Mouse (Mus musculus) CH12.LX (cell line): ENCODE measurements around the gene Mgat4c. TPM values are rescaled to one million over a fixed set of nuclear protein-coding genes. Genes with fewer than 3 reads are reported as not detected.

Experiments used
- DNase-seq: peaks from one replicate; pipeline ENCODE4 v3.0.0-alpha.2; 2013; ENCODE audit errors: extremely low read depth
- H3K27ac ChIP-seq: 2 replicates; pipeline ENCODE4 v1.5.1; 2012; ENCODE audit warnings: low read depth, mild to moderate bottlenecking, control low read depth, moderate library complexity; ENCODE audit not compliant: insufficient read depth
- H3K27me3 ChIP-seq: replicated peaks from 2 replicates; pipeline ENCODE3; 2012; ENCODE audit warnings: inconsistent platforms
- H3K36me3 ChIP-seq, 2 experiments: replicated peaks in 1 of 2; 2 replicates each; pipeline versions ENCODE3 to v1.6.1; 2012; ENCODE audit warnings: inconsistent platforms in 1 of 2, low read length in 1 of 2, mild to moderate bottlenecking in 1 of 2, mixed read lengths in 1 of 2, moderate library complexity in 1 of 2; ENCODE audit not compliant: control insufficient read depth in 1 of 2, insufficient read depth in 1 of 2
- H3K4me1 ChIP-seq, 2 experiments: 2 replicates each; pipeline ENCODE4 v1.6.1; 2012; ENCODE audit warnings: inconsistent platforms in 1 of 2, moderate library complexity in 1 of 2; ENCODE audit not compliant: insufficient read depth in 2 of 2, control insufficient read depth in 1 of 2
- H3K4me2 ChIP-seq: 2 replicates; pipeline ENCODE4 v1.6.1; 2012; ENCODE audit warnings: low read depth, mild to moderate bottlenecking, control low read depth; ENCODE audit not compliant: poor library complexity, insufficient read depth, severe bottlenecking
- H3K4me3 ChIP-seq, 3 experiments: fragments of 150-350 bp in 1 of 3; sonication (generic) in 1 of 3; replicated peaks in 1 of 3; 2 replicates each; pipeline versions ENCODE3 to v1.5.1; 2011 to 2012; ENCODE audit warnings: low read depth in 2 of 3, low read length in 2 of 3, mild to moderate bottlenecking in 2 of 3, moderate library complexity in 2 of 3, control low read depth in 1 of 3, improper control_type of control experiment in 1 of 3, inconsistent platforms in 1 of 3, mixed read lengths in 1 of 3; ENCODE audit not compliant: poor library complexity in 1 of 3
- H3K79me2 ChIP-seq: replicated peaks from 2 replicates; pipeline ENCODE4 v1.6.1; 2012; ENCODE audit warnings: mild to moderate bottlenecking, moderate library complexity; ENCODE audit not compliant: control insufficient read depth, poor library complexity, insufficient read depth, severe bottlenecking; ENCODE audit errors: extremely low read depth
- H3K9ac ChIP-seq: 2 replicates; pipeline ENCODE4 v1.6.1; 2012; ENCODE audit warnings: low read depth, mild to moderate bottlenecking, control low read depth, moderate library complexity; ENCODE audit not compliant: insufficient read depth
- H3K9me3 ChIP-seq: replicated peaks from 2 replicates; pipeline ENCODE3; 2012; ENCODE audit warnings: low read length, inconsistent platforms, mixed read lengths
- BHLHE40 ChIP-seq: IDR thresholded peaks from 2 replicates; pipeline ENCODE4 v1.6.1; 2011; ENCODE audit warnings: mild to moderate bottlenecking, low read depth, low read length, improper control_type of control experiment
- CHD1 ChIP-seq: IDR thresholded peaks from 2 replicates; pipeline ENCODE4 v1.6.1; 2012; ENCODE audit warnings: low read depth, low read length, improper control_type of control experiment, inconsistent platforms
- CTCF ChIP-seq, 2 experiments: IDR thresholded peaks in 1 of 2; conservative IDR thresholded peaks in 1 of 2; 2 replicates each; pipeline ENCODE4 v1.5.1; 2011 to 2012; ENCODE audit warnings: low read depth in 2 of 2, low read length in 2 of 2, improper control_type of control experiment in 1 of 2, inconsistent platforms in 1 of 2, mild to moderate bottlenecking in 1 of 2, moderate library complexity in 1 of 2
- E2F4 ChIP-seq: IDR thresholded peaks from 2 replicates; pipeline ENCODE4 v1.6.1; 2011; ENCODE audit warnings: low read depth, low read length, improper control_type of control experiment; ENCODE audit not compliant: insufficient replicate concordance
- ELF1 ChIP-seq: IDR thresholded peaks from 2 replicates; pipeline ENCODE4 v1.6.1; 2014; ENCODE audit warnings: low read depth, mild to moderate bottlenecking, inconsistent platforms, low read length, improper control_type of control experiment
- EP300 ChIP-seq: IDR thresholded peaks from 2 replicates; pipeline ENCODE4 v1.6.1; 2011; ENCODE audit warnings: low read length, improper control_type of control experiment
- ETS1 ChIP-seq: conservative IDR thresholded peaks from 2 replicates; pipeline ENCODE4 v1.6.1; 2012; ENCODE audit warnings: low read depth, mild to moderate bottlenecking, inconsistent platforms, low read length, improper control_type of control experiment, moderate library complexity
- GABPA ChIP-seq: IDR thresholded peaks from 2 replicates; pipeline ENCODE4 v1.6.1; 2012; ENCODE audit warnings: low read depth, low read length, improper control_type of control experiment, inconsistent platforms; ENCODE audit not compliant: insufficient replicate concordance
- IRF4 ChIP-seq: IDR thresholded peaks from 2 replicates; pipeline ENCODE4 v1.6.1; 2014; ENCODE audit warnings: low read depth, mild to moderate bottlenecking, inconsistent platforms, low read length, improper control_type of control experiment
- JUND ChIP-seq: conservative IDR thresholded peaks from 2 replicates; pipeline ENCODE4 v1.6.1; 2011; ENCODE audit warnings: low read depth, low read length, improper control_type of control experiment
- MAX ChIP-seq: IDR thresholded peaks from 2 replicates; pipeline ENCODE4 v1.6.1; 2011; ENCODE audit warnings: low read length, improper control_type of control experiment
- MAZ ChIP-seq: IDR thresholded peaks from 2 replicates; pipeline ENCODE4 v1.6.1; 2012; ENCODE audit warnings: low read depth, mild to moderate bottlenecking, inconsistent platforms, low read length, improper control_type of control experiment, moderate library complexity
- MEF2A ChIP-seq: IDR thresholded peaks from 2 replicates; pipeline ENCODE4 v1.6.1; 2014; ENCODE audit warnings: low read depth, mild to moderate bottlenecking, inconsistent platforms, low read length, improper control_type of control experiment, borderline replicate concordance
- MYC ChIP-seq: IDR thresholded peaks from 2 replicates; pipeline ENCODE4 v1.6.1; 2011; ENCODE audit warnings: low read depth, mild to moderate bottlenecking, improper control_type of control experiment, low read length
- NELFE ChIP-seq: IDR thresholded peaks from 2 replicates; pipeline ENCODE4 v1.6.1; 2011; ENCODE audit warnings: low read depth, low read length, improper control_type of control experiment
- NRF1 ChIP-seq: IDR thresholded peaks from 2 replicates; pipeline ENCODE4 v1.6.1; 2014; ENCODE audit warnings: low read depth, mild to moderate bottlenecking, inconsistent platforms, low read length, improper control_type of control experiment, moderate library complexity
- POLR2A ChIP-seq: IDR thresholded peaks from 2 replicates; pipeline ENCODE4 v1.6.1; 2011; ENCODE audit warnings: low read depth, mild to moderate bottlenecking, improper control_type of control experiment, low read length
- POLR2AphosphoS2 ChIP-seq: IDR thresholded peaks from 2 replicates; pipeline ENCODE4 v1.6.1; 2011; ENCODE audit warnings: low read depth, low read length, improper control_type of control experiment
- RAD21 ChIP-seq: IDR thresholded peaks from 2 replicates; pipeline ENCODE4 v1.6.1; 2011; ENCODE audit warnings: low read depth, mild to moderate bottlenecking, low read length, improper control_type of control experiment, moderate library complexity
- RCOR1 ChIP-seq: conservative IDR thresholded peaks from 2 replicates; pipeline ENCODE4 v1.6.1; 2012; ENCODE audit warnings: low read depth, mild to moderate bottlenecking, inconsistent platforms, low read length, improper control_type of control experiment
- SMC3 ChIP-seq: IDR thresholded peaks from 2 replicates; pipeline ENCODE4 v1.6.1; 2011; ENCODE audit warnings: low read depth, low read length, improper control_type of control experiment
- UBTF ChIP-seq: IDR thresholded peaks from 2 replicates; pipeline ENCODE4 v1.6.1; 2012; ENCODE audit warnings: low read depth, mild to moderate bottlenecking, inconsistent platforms, low read length, improper control_type of control experiment, moderate library complexity
- USF1 ChIP-seq: IDR thresholded peaks from 2 replicates; pipeline ENCODE4 v1.6.1; 2014; ENCODE audit warnings: low read depth, mild to moderate bottlenecking, inconsistent platforms, low read length, improper control_type of control experiment
- ZC3H11A ChIP-seq: IDR thresholded peaks from 2 replicates; pipeline ENCODE4 v1.6.1; 2012; ENCODE audit warnings: low read depth, mild to moderate bottlenecking, inconsistent platforms, low read length, improper control_type of control experiment
- ZKSCAN1 ChIP-seq: IDR thresholded peaks from 2 replicates; pipeline ENCODE4 v1.6.1; 2012; ENCODE audit warnings: low read depth, inconsistent platforms, low read length, improper control_type of control experiment, borderline replicate concordance
- ZNF384 ChIP-seq: IDR thresholded peaks from 2 replicates; pipeline ENCODE4 v1.6.1; 2012; ENCODE audit warnings: low read depth, low read length, improper control_type of control experiment, inconsistent platforms
- dilution Hi-C: fragments of 300-500 bp; cut with MboI; formaldehyde crosslinking; loops from 2 replicates; pipeline ENCODE4 v1.14.3; 2020; ENCODE audit warnings: low sequenced_read_pairs; ENCODE audit not compliant: extremely low pct_unique_long_range_greater_than_20kb, extremely low pct_ligation_motif_present
- in situ Hi-C: fragments of 300-500 bp; cut with MboI; formaldehyde crosslinking; loops from 3 replicates; pipeline ENCODE4 v1.14.3; 2019; ENCODE audit warnings: low sequenced_read_pairs, low pct_ligation_motif_present, low pct_unique_long_range_greater_than_20kb, mixed read lengths
- polyA plus RNA-seq: library from polyadenylated mRNA; unstranded; fragments of >175 nt; gene quantifications from 2 replicates; pipeline ENCODE4 v1.2.1, GENCODE M21; 2012; ENCODE audit warnings: low read depth; ENCODE audit not compliant: insufficient read length
- total RNA-seq, 2 experiments: library from RNA; depleted of rRNA; stranded (reverse); fragments of 300-350 nt in 1 of 2; fragments of >200 nt in 1 of 2; gene quantifications; 2 replicates each; pipeline ENCODE4 v1.2.3; 2012 to 2014

Mgat4c gene
- total and polyA plus RNA-seq, 3 experiments, result not detected

- dilution Hi-C loops (no loop called here), in situ Hi-C loops (no loop called here)
- no peak for TF ChIP-seq RAD21
- no peak for TF ChIP-seq MAZ
- no peak for TF ChIP-seq CTCF (conservative IDR thresholded peaks at IDR 0.05 in 1 of 2, IDR thresholded peaks at IDR 0.05 in 1 of 2; ENCODE audit: low read depth in 2 of 2, low read length in 2 of 2)
- TF ChIP-seq POLR2AphosphoS2, result no peak
- TF ChIP-seq ZNF384, result no peak
- TF ChIP-seq MEF2A, result no peak
- TF ChIP-seq ZKSCAN1, result no peak
- TF ChIP-seq BHLHE40, result no peak
- no peak for DNase-seq
- no peaks in the 10 kb centered on the region for H3K36me3 ChIP-seq
- H3K27ac ChIP-seq, result no peak overlapping the region
- H3K9ac ChIP-seq, result no peak overlapping the region
- no peaks in the 10 kb centered on the region for H3K27me3 ChIP-seq
- H3K4me2 ChIP-seq, result no peak overlapping the region
- H3K4me3 ChIP-seq, result no peak overlapping the region
- H3K9me3 ChIP-seq, result peaks cover 16% of the 10 kb centered on the region
- H3K79me2 ChIP-seq, result no peaks in the 10 kb centered on the region
- no peaks in the 10 kb centered on the region for H3K4me1 ChIP-seq
Observed at GRCm38 (mm10) chr10:101798831-101799474, 117.7 kb downstream of the Mgat4c start.

GRCm38 (mm10) chr10:101808768-101809167 lies 127.5 kb downstream of the Mgat4c start:
- peaks cover 8% of the 10 kb centered on the region for H3K9me3 ChIP-seq
- in situ Hi-C loops, result no loop called here
- no peak overlapping the region for H3K4me3 ChIP-seq
- H3K9ac ChIP-seq, result no peak overlapping the region
- no peak overlapping the region for H3K27ac ChIP-seq
- no peaks in the 10 kb centered on the region for H3K27me3 ChIP-seq
- H3K4me1 ChIP-seq, result no peaks in the 10 kb centered on the region
- H3K79me2 ChIP-seq, result no peaks in the 10 kb centered on the region
- H3K4me2 ChIP-seq, result no peak overlapping the region
- no peaks in the 10 kb centered on the region for H3K36me3 ChIP-seq
- DNase-seq, result no peak
- TF ChIP-seq RCOR1 (no peak), EP300 (no peak), SMC3 (no peak)
- TF ChIP-seq, all 38 proteins: peak for 0
- dilution Hi-C loops, result no loop called here

DNA sequence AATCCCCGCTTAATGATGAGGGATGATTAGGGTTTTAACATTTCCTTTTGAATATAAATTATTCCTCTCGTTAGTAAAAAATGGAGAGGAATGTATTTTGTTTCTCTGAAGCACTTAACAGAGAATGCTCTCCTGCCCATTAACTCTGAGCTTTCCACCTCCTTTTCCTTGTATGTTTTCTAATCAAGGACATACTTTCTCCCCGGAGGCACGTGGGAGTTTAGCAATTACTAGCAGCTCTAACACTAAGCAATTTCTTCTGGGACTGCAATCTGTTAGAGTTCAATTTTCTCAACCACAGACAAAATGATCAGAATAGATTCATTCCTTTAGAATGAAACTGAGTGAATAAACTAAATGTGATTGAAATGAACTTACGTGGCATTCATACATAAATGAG lies 135.6 kb downstream of the Mgat4c start:
- Histone ChIP-seq H3K4me2 (no peak overlapping the region), H3K9me3 (peaks cover 2% of the 10 kb centered on the region), H3K9ac (no peak overlapping the region), H3K4me3 (no peak overlapping the region), H3K36me3 (no peaks in the 10 kb centered on the region), H3K4me1 (no peaks in the 10 kb centered on the region), H3K27me3 (no peaks in the 10 kb centered on the region), H3K27ac (no peak overlapping the region), H3K79me2 (no peaks in the 10 kb centered on the region)
- TF ChIP-seq USF1, result no peak
- TF ChIP-seq NRF1, result no peak
- TF ChIP-seq NELFE, result no peak
- TF ChIP-seq CHD1, result no peak
- TF ChIP-seq CTCF (conservative IDR thresholded peaks at IDR 0.05 in 1 of 2, IDR thresholded peaks at IDR 0.05 in 1 of 2; ENCODE audit: low read depth in 2 of 2, low read length in 2 of 2), result no peak
- TF ChIP-seq MYC, result no peak
- no peak for TF ChIP-seq UBTF
- no peak for TF ChIP-seq GABPA
- no peak for TF ChIP-seq MEF2A
- no peak for TF ChIP-seq ZC3H11A
- TF ChIP-seq E2F4, result no peak
- no peak for TF ChIP-seq MAZ
- no peak for TF ChIP-seq ETS1
- TF ChIP-seq POLR2A, result no peak
- TF ChIP-seq JUND, result no peak
- TF ChIP-seq RCOR1, result no peak
- TF ChIP-seq IRF4, result no peak
- no peak for TF ChIP-seq MAX
- no peak for TF ChIP-seq ZNF384
- no peak for TF ChIP-seq ELF1
- in situ Hi-C loops, result no loop called here
- dilution Hi-C loops, result no loop called here
- no peak for DNase-seq
